ENCODE assay signal across 8 mouse cellular contexts in genomic region chr11:3535406-3535986, GRCm38 (mm10). TPM values are rescaled to one million over a fixed set of nuclear protein-coding genes. Genes with fewer than 3 reads are reported as not detected.
DNase-seq lines count a peak whose midpoint lies in the region; ATAC-seq and TF ChIP-seq lines count a peak whose summit lies in the region.

No protein-coding gene starts in this region.

- H3K9me3 ChIP-seq in heart, embryonic 11.5 days (replicated peaks; ENCODE audit: control insufficient read depth, low read length): no peaks in the 10 kb centered on the region
- H3K9me3 ChIP-seq in kidney, embryonic 15.5 days (replicated peaks): no peaks in the 10 kb centered on the region

- peaks cover 30% of the 10 kb centered on the region for H3K4me1 ChIP-seq in heart, embryonic 11.5 days (ENCODE audit: control insufficient read depth, insufficient read depth, low read length)
- H3K4me1 ChIP-seq in kidney, embryonic 15.5 days: peaks cover 44% of the 10 kb centered on the region

- peak; percentile 30; the same call in 1 of the 2 replicates for TF ChIP-seq POLR2A in brain, embryonic 14.5 days (IDR thresholded peaks at IDR 0.05; ENCODE audit: borderline replicate concordance, extremely low read depth, insufficient read depth, insufficient read length, poor library complexity, severe bottlenecking)

- H3K4me2 ChIP-seq in heart, embryonic 11.5 days: peak overlapping the region; percentile 71
- H3K4me2 ChIP-seq in kidney, embryonic 15.5 days: peak overlapping the region; percentile 69

- DNase-seq in CD4-positive helper T cell, adult 2 months (ENCODE audit: low read depth, low spot score): peak; percentile 91
- peak; percentile 95 for DNase-seq in brain, embryonic 14.5 days (ENCODE audit: low read depth)
- peak; percentile 93 for DNase-seq in liver
- peak; percentile 83 to 92 for DNase-seq in monocyte, adult 2 months (ENCODE audit: low read depth in 1 of 2, low spot score in 2 of 2)
- DNase-seq in spleen, postnatal 14 days (ENCODE audit: low spot score in 2 of 2): peak; percentile 81 to 87

- TF ChIP-seq CTCF in brain, embryonic 14.5 days (IDR thresholded peaks at IDR 0.05; ENCODE audit: borderline replicate concordance, extremely low read depth, insufficient read depth, insufficient read length): peak; percentile 96

- peak; percentile 69 for ATAC-seq in erythroblast, adult 5-6 weeks (replicated peaks; ENCODE audit: low FRiP score, poor library complexity, severe bottlenecking)
- peak; percentile 81 for ATAC-seq in heart, embryonic 11.5 days (replicated peaks; ENCODE audit: insufficient number of reproducible peaks, low FRiP score, low TSS enrichment)
- ATAC-seq in kidney, embryonic 15.5 days (replicated peaks; ENCODE audit: low FRiP score): peak; percentile 78

- peak overlapping the region; percentile 40 for H3K4me3 ChIP-seq in heart, embryonic 11.5 days (ENCODE audit: low read depth, low read length)
- H3K4me3 ChIP-seq in kidney, embryonic 15.5 days (replicated peaks): peak overlapping the region; percentile 70

- peaks cover 30% of the 10 kb centered on the region for H3K36me3 ChIP-seq in heart, embryonic 11.5 days (ENCODE audit: control insufficient read depth, insufficient read depth, low read length)
- H3K36me3 ChIP-seq in kidney, embryonic 15.5 days: peaks cover 45% of the 10 kb centered on the region

- H3K9ac ChIP-seq in heart, embryonic 11.5 days (ENCODE audit: low read depth, low read length): peak overlapping the region; percentile 71
- H3K9ac ChIP-seq in kidney, embryonic 15.5 days: peak overlapping the region; percentile 54

- no peaks in the 10 kb centered on the region for H3K27me3 ChIP-seq in heart, embryonic 11.5 days (ENCODE audit: control insufficient read depth, insufficient read depth, low read length)
- H3K27me3 ChIP-seq in kidney, embryonic 15.5 days: no peaks in the 10 kb centered on the region

- under 1% methylated on average over 36 of the region's 36 CpGs for WGBS in heart, embryonic 11.5 days (ENCODE audit: insufficient replicate concordance)
- WGBS in kidney, embryonic 15.5 days: under 1% methylated on average over 36 of the region's 36 CpGs

- H3K27ac ChIP-seq in heart, embryonic 11.5 days (ENCODE audit: low read depth, low read length): peak overlapping the region; percentile 96
- peak overlapping the region; percentile 94 for H3K27ac ChIP-seq in kidney, embryonic 15.5 days

RNA-seq across cellular contexts. Expression of gene Smtn, which starts 4.9 kb away (rescaled TPM):
- polyA plus RNA-seq in brain, embryonic 14.5 days (2012; rRNA removed): 5.8 and 12.7 TPM in 2 replicates
- 4.2 and 13.6 TPM in 2 replicates for total RNA-seq in erythroblast, adult 5-6 weeks (2015; ENCODE audit: low replicate concordance)
- 2.0 and 2.7 TPM in 2 replicates for total RNA-seq in erythroblast, adult 5-6 weeks (2017; ENCODE audit: low replicate concordance)
- 66.9 and 72.9 TPM in 2 replicates for polyA plus RNA-seq in heart, embryonic 11.5 days (2014; fragmentation: Nextera tagmentation; extraction: Ambion mirVana)
- 89.1 and 110 TPM in 2 replicates for polyA plus RNA-seq in kidney, embryonic 15.5 days (2015; fragmentation: Nextera tagmentation; extraction: Ambion mirVana)

RNA-seq across cellular contexts. Expression of gene Selenom, which starts 21.0 kb away (rescaled TPM):
- 57.4 and 65.9 TPM in 2 replicates for polyA plus RNA-seq in brain, embryonic 14.5 days (2012; rRNA removed)
- total RNA-seq in erythroblast, adult 5-6 weeks (2015; ENCODE audit: low replicate concordance): not detected in 2 replicates
- total RNA-seq in erythroblast, adult 5-6 weeks (2017; ENCODE audit: low replicate concordance): 1.5 TPM in 1 of 2 replicates, not detected in the other
- 122 and 127 TPM in 2 replicates for polyA plus RNA-seq in heart, embryonic 11.5 days (2014; fragmentation: Nextera tagmentation; extraction: Ambion mirVana)
- polyA plus RNA-seq in kidney, embryonic 15.5 days (2015; fragmentation: Nextera tagmentation; extraction: Ambion mirVana): 105 and 112 TPM in 2 replicates

RNA-seq across cellular contexts. Expression of gene Inpp5j, which starts 30.9 kb away (rescaled TPM):
- polyA plus RNA-seq in brain, embryonic 14.5 days (2012; rRNA removed): 2.2 and 4.1 TPM in 2 replicates
- 0.38 and 2.5 TPM in 2 replicates for total RNA-seq in erythroblast, adult 5-6 weeks (2015; ENCODE audit: low replicate concordance)
- 0.34 and 0.42 TPM in 2 replicates for total RNA-seq in erythroblast, adult 5-6 weeks (2017; ENCODE audit: low replicate concordance)
- polyA plus RNA-seq in heart, embryonic 11.5 days (2014; fragmentation: Nextera tagmentation; extraction: Ambion mirVana): 6.5 and 7.0 TPM in 2 replicates
- 1.4 and 2.0 TPM in 2 replicates for polyA plus RNA-seq in kidney, embryonic 15.5 days (2015; fragmentation: Nextera tagmentation; extraction: Ambion mirVana)

RNA-seq across cellular contexts. Expression of gene Pla2g3, which starts 47.4 kb away (rescaled TPM):
- 1.2 and 1.3 TPM in 2 replicates for polyA plus RNA-seq in brain, embryonic 14.5 days (2012; rRNA removed)
- not detected in 2 replicates for total RNA-seq in erythroblast, adult 5-6 weeks (2015; ENCODE audit: low replicate concordance)
- 0.28 TPM in 1 of 2 replicates, not detected in the other for total RNA-seq in erythroblast, adult 5-6 weeks (2017; ENCODE audit: low replicate concordance)
- 0.26 and 0.39 TPM in 2 replicates for polyA plus RNA-seq in heart, embryonic 11.5 days (2014; fragmentation: Nextera tagmentation; extraction: Ambion mirVana)
- 0.44 and 0.60 TPM in 2 replicates for polyA plus RNA-seq in kidney, embryonic 15.5 days (2015; fragmentation: Nextera tagmentation; extraction: Ambion mirVana)

Comparison
In these comparisons a context has a peak if more than half of its experiments do, and no peak if none do; other contexts are left out.
1. Peak in every context shown above with its lines: DNase-seq, ATAC-seq, H3K4me3 ChIP-seq and H3K27ac ChIP-seq.